Mouse (Mus musculus) retina, adult 2 months (tissue): ENCODE results near the gene Gpr87.

Source experiments
- DNase-seq: peaks from one replicate; pipeline ENCODE4 v3.0.0-alpha.2; 2012; ENCODE audit warnings: low read depth, low spot score

Gpr87 gene

DNA sequence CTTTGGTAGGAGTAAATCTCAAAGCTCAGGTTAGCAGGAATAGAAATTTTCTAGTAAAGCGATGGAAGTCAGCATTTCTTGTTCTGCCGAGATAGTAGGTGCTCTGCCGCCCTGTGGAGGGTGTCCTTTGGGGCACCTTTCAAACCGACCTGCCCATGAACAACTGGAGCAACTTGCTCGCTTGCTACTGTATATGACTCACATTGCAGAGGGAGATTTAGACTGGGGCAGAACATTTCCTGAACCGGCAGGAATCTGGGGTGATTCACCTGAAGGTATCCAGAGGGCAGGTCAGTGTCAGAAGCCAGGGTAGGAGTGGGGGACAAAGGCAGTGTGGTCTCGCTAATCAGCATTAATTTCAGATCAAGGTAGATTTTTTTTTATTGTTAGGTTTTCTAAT, at the start of gene Gpr87:
TSS of gene Gpr87 (minus strand) at position 167 of the 400 bp plus-strand sequence.
- DNase-seq: no peak

GRCm38 (mm10) chr3:59243384-59243783, 48.5 kb upstream of the Gpr87 start:
- no peak for DNase-seq

GRCm38 (mm10) chr3:59234878-59235277, 40.0 kb upstream of the Gpr87 start:
- no peak for DNase-seq

DNA sequence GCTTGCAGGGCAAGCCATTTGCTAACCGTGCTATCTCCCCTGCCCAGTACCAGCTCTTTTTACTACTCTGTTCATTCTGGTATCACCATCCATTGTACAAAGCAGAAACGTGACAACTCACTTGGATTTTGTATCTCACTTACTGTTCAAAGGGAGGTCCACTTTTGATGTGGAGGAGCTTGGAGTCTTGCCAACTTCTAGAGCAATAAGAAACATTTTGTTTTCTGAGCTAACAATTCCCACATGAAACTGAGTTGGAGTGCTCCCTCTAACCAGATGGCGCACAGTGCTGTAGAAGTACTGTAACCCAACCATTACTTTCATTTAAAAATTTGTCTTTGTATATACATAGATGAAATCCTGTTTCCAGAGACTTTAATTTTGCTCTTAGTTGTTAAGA, 36.0 kb upstream of the Gpr87 start:
- no peak for DNase-seq

GRCm38 (mm10) chr3:59228730-59229551, 34.0 kb upstream of the Gpr87 start:
- DNase-seq: no peak

DNA sequence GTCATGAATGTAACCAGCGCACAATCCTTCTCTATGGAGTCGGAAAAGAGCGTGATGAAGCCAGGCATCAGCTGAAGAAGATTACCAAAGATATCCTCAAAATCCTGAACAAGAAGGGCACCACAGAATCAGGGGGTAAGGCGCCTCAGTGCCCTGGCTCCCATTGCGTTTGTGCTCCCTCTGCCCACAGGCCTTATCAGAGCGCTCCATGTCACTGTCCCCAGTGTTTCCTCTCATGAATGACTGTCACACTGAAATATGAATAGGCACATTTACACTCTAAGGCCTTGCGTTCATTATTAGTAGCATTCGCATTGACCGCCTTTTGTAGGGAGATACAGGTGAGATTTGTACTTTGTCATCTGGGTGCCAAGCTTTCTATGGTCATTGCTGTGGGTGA, 32.8 kb upstream of the Gpr87 start:
- DNase-seq: no peak

- no peak for DNase-seq
Observed at GRCm38 (mm10) chr3:59225411-59225810, 30.5 kb upstream of the Gpr87 start.

- DNase-seq: no peak
Observed at GRCm38 (mm10) chr3:59222303-59222702, 27.4 kb upstream of the Gpr87 start.

DNA sequence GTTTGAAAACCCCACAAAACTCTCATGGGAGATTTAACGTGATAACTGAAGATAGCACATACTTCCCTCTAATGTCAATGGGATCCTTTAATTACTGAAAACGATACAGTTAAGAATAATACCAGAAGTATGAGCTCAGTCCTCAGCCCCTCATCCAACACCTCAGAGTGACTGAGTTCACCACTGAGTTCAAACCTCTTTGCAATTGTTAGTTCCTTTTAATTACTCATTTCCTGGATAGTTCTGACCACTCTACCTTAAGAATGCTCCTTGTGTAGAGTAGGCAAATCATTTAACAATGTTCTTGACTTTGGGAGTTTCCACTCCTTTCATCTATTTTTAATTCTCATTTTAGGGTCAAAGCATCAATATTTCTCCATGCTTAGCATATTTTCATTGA, 24.4 kb upstream of the Gpr87 start:
- no peak for DNase-seq

DNA sequence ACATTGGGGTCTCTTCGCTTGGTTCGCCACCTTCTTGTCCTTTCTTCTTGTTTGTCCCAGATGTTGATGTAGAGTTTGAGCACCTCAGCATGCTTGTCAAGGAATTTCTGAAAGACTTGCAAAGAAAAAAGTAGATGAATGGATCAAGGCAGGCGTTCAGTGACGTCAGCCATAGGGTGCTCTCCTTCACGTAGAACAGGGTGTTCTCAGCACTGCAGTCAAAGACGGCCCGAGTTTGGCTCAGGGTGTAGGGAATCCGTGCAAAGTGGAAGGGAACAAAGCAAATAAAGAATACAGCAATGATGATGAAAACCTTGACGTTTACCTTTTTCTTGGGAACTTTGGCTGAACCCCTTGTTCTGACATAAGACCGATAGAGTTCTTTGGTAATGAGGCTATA, 22.3 kb upstream of the Gpr87 start:
- no peak for DNase-seq

DNA sequence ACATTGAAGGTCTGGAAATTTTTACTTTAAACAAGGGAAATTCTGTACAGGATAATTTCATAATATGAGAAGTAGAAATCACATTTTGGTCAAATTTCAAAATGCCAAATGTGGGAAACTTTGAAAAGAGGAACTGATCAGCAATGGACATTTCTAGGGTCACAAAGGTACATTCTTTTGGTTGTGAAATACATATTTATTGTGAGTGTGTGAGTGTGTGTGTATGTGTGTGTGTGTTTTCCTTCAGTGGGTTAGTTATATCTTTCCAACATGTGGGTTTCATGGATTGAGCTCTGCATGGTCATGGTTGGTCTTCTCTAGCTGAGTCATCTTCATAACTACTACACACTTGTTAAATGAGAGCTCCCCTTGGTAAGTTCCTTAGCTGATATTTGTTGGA, 17.5 kb upstream of the Gpr87 start:
- DNase-seq: no peak

DNA sequence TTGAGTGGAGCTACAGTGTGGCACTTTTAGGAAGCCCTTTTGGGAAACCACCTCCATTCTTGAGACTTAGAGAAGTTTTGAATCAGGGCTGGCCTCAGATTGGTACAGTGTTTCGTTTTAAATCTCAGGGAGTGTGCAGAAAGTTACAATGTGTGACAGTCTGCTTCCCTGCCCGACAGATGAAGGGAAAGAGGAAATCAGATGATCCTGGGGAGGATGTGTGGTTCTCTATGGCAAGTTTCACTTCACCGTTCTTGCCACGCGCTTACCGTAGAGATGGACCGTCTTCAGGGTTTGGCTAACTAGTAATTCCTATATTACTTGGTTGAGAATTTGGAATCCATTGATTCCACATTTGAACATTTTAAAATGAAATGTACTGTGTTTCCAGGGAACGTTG, 16.9 kb upstream of the Gpr87 start:
- DNase-seq: no peak

DNA sequence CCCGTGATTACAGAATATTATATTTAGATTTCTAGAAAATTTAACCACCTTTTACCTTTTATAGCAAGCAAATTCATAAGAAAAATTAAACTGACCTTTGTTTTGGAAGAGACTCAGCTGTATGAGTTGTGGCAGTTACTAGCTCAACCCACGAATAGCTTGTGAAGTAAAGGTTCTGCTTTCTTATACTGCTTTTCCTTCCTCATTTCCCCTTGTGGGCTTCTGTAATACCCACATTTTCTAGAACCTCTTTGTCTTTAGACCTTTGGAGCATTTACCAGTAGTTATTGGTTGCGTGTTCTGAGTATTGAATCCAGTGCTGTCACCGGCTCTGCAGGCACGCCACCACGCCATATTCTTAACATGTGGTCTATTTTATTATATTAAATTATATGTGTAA, 15.8 kb upstream of the Gpr87 start, which contains the start of gene P2ry13:
TSS of gene P2ry13 (minus strand) at position 156 of the 400 bp plus-strand sequence.
- no peak for DNase-seq

- DNase-seq: no peak
Observed at GRCm38 (mm10) chr3:59210089-59210488, 15.2 kb upstream of the Gpr87 start.

- DNase-seq: peak; percentile 36
Observed at GRCm38 (mm10) chr3:59208650-59209548, 14.0 kb upstream of the Gpr87 start.

DNA sequence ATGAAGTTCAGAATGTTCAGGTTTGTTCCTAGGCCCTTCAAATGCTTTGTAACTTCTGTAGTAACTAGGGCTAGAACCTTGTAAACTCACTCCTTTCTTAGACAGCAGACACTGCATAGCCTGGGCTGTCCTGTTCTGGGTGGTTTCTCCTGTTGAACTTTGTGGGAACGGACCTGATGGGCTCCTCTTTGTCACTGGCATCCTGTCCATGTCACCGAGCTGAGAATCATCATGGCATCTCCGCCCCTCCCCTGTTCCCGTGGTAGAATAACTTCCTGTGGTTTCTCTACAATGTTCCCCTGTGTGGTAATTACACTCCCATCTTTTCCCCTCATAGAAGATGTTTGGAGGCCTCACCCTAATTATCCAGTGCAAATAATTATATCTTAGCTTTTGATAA, 11.0 kb upstream of the Gpr87 start:
- DNase-seq: no peak

GRCm38 (mm10) chr3:59204719-59205503, 10.0 kb upstream of the Gpr87 start:
- no peak for DNase-seq

GRCm38 (mm10) chr3:59203802-59204520, 9.1 kb upstream of the Gpr87 start:
- no peak for DNase-seq

DNA sequence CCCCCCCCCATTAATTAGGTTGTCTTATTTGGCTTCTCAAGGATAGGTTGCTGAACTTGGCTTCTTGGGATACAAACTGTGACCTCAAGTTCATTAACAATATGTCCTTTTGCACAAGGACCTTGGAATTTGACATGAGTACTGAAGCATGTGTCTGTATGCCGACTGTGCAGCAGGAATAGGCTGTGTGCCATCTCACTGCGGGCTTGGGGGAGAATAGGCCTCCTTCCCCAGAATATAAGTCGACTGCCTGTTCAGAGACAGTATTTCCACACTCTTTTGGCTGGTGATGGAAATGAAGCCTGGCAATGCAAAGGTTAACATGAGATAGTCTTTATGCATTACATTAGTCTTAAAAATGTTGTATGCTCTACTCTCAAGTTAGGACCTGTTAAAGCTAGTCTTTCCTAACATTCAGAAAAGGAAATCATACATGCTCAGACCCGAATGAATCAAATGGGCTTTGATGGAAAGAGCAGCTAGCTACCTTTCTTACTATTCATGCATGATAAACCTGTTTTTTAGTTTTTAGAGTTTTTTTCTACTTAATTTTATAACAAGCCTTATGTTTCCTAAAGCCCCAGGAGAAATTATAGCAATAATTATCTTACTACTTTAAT, 2.5 kb upstream of the Gpr87 start:
- DNase-seq: no peak

DNA sequence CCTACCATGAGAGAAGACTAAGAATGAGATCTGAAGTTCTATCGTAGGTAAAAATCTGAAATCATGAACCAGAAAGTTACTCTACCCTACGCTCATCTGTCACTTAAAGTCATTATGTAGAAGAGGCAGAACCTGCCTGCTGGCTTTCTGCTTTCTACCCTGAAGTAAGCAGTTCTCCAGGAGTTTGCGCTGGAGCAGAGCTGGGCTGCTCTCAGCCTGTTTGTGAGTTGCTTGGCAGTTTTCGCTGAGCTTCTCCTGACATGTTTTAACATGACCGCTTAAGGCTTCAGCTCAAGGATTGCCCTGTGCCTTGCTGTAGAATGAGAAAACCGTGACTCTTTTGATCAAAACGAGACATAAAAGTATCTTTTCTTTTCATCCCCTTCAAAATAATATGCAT, 805 bp downstream of the Gpr87 start:
- DNase-seq: no peak

DNA sequence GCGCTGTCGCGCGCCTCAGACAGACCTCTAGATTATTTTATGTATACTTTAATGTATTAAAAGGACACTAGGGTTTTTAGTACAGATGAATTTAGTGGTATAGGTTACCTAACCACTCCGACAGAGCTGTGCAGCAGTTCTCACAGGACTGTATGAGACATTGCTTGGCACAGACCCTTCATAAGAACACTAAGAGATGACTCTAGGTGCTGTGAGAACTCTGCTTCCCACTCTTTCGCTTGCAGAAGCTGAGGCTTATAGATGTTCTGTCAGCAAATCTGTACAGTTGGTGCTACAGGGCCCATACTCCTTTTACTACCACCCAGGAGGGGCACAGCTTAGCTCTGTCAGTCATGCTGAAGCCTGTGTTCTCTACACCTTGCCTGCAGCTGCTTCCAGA, 3.2 kb downstream of the Gpr87 start:
- no peak for DNase-seq
